Comparison of ENCODE assay signal across 13 mouse cellular contexts in the genomic region with DNA sequence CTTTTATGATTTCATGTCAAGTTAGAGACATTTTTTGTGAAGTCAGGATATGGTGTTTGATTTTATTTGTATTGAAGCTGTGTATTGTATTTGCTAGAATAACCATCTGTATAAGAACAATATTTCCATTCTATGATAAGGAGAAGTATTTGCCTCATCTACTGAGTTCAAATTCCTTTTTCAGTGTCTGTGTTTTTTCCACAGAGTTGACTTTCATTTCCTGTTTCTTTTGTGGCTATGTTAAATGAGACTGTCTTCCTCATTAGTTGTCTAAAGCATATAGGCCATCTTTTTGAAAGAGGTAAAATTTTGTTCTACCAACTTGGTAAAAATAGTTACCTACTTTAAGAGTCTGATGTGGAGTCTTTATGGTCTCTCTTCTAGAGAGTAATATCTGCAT. TPM values are rescaled to one million over a fixed set of nuclear protein-coding genes. Genes with fewer than 3 reads are reported as not detected.
"Had no signal": no experiment of that assay in that cellular context is flagged by ENCODE, and none has a peak within 500 bp of the region (broad histone marks: within the 10 kb centered on the region; RNA-seq: fewer than 3 reads in every experiment).

No protein-coding gene starts in this region.

- ATAC-seq: lung, postnatal 0 days; midbrain, embryonic 13.5 days; midbrain, embryonic 15.5 days had no signal

- DNase-seq: lung, adult 2 months; lung, postnatal 14 days; lung, postnatal 36 days; right cerebral cortex, postnatal 14 days; thymus, adult 2 months; thymus, postnatal 25 days; thymus, postnatal 4 days had no signal

RNA-seq across cellular contexts. Expression of a gene that starts 10.6 kb away (rescaled TPM):
- total RNA-seq: midbrain, postnatal 0 days; monocyte, adult 5-6 weeks; neutrophil, adult 5-6 weeks had no signal
